Mouse (Mus musculus) brain, adult 10 weeks (tissue): ENCODE measurements around the gene Olfr118. TPM values are rescaled to one million over a fixed set of nuclear protein-coding genes. Genes with fewer than 3 reads are reported as not detected.

ENCODE experiments used
- polyA plus RNA-seq: library from polyadenylated mRNA; stranded (reverse); fragments of 350-450 nt; fragmentation: Illumina TruSeq; extraction: RNeasy Lipid Tissue Mini Kit (QIAGEN cat#74804); gene quantifications from one replicate; pipeline ENCODE4 v1.2.3, GENCODE M21; 2015; ENCODE audit warnings: low read depth, low replicate concordance

Olfr118 gene
- not detected for polyA plus RNA-seq

DNA sequence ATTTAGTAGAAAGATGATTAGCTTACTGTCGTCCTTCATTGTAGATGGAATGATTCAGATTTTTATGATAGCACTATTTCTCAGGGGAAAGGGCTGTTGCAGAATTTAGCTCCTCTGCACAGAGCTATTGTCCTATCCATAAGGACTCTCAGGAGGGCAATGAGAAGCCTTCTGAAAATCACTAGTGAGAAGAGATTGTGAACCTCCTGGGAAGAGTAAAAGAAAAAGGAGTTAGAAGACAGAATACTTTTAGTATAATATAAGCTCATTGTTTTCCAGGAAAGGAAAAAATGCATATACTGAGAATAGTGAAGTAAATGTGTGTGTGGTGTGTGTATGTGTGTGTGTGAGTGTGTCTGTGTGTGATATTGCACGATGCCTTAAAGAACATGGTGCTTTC is at the start of gene Olfr118:
Olfr118 (plus strand) TSS at position 301 of the 400 bp plus-strand sequence.

DNA sequence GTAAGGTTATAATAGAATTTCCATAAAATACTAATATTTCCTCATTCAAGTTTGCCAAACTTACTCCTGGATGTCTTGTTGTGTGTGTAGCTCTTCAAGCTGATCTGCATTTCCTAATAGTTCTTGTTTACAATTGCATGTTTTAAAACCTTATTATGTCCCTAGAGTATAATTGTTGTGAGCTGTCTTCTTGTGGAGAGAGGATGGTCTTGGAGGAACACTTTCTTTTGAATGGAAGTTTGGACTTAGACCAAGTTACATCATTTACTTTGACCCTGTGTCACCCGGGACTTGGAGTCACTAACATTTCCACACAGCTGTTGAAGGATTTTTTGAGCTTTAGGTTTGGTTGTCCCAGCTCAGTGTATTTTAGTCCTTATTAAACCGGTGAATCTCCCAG is 39.8 kb upstream of the Olfr118 start, which contains the start of the genes Olfr115 and Olfr116:
Olfr115 (minus strand) TSS at position 101 of the 400 bp plus-strand sequence.
Olfr116 (minus strand) TSS at position 191 of the 400 bp plus-strand sequence.

GRCm38 (mm10) chr17:37663682-37664081 is 3.1 kb upstream of the Olfr118 start, which contains the start of gene Olfr117:
TSS of gene Olfr117 (minus strand) at chr17:37663782.

GRCm38 (mm10) chr17:37696264-37696663 is 29.5 kb downstream of the Olfr118 start, which contains the start of gene Olfr119:
TSS of gene Olfr119 (plus strand) at chr17:37696564.

DNA sequence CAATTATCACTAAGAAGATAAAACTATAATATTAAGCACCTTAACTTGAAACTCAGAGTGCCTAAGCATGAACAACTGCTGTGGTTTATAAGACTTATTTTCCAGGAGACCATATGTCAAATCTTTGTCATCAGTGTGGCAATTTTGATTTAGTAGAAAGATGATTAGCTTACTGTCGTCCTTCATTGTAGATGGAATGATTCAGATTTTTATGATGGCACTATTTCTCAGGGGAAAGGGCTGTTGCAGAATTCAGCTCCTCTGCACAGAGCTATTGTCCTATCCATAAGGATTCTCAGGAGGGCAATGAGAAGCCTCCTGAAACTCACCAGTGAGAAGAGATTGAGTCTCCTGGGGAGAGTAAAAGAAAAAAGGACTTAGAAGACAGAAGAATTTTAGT is 54.7 kb downstream of the Olfr118 start, which contains the start of gene Olfr120:
Olfr120 (plus strand) TSS at position 301 of the 400 bp plus-strand sequence.

Other genes starting within 250 kb of the Olfr118 start
- not detected for gene Olfr108, start 221.5 kb upstream of the Olfr118 start, polyA plus RNA-seq
- not detected for gene Olfr109, start 208.1 kb upstream of the Olfr118 start, polyA plus RNA-seq
- not detected for gene H2-M2, start 183.4 kb upstream of the Olfr118 start, polyA plus RNA-seq
- gene Olfr110, start 174.5 kb upstream of the Olfr118 start, polyA plus RNA-seq: not detected
- gene Olfr111, start 159.0 kb upstream of the Olfr118 start, polyA plus RNA-seq: not detected
- not detected for gene Olfr112, start 97.5 kb upstream of the Olfr118 start, polyA plus RNA-seq
- gene Olfr113, start 89.3 kb upstream of the Olfr118 start, polyA plus RNA-seq: not detected
- gene Olfr114, start 74.2 kb upstream of the Olfr118 start, polyA plus RNA-seq: not detected
- gene Olfr115, start 39.9 kb upstream of the Olfr118 start, polyA plus RNA-seq: not detected
- not detected for gene Olfr116, start 39.8 kb upstream of the Olfr118 start, polyA plus RNA-seq
- gene Olfr117, start 3.2 kb upstream of the Olfr118 start, polyA plus RNA-seq: not detected
- not detected for gene Olfr119, start 29.6 kb downstream of the Olfr118 start, polyA plus RNA-seq
- not detected for gene Olfr120, start 54.8 kb downstream of the Olfr118 start, polyA plus RNA-seq
- not detected for gene Olfr121, start 81.9 kb downstream of the Olfr118 start, polyA plus RNA-seq
- not detected for gene Olfr122, start 101.6 kb downstream of the Olfr118 start, polyA plus RNA-seq
- not detected for gene Olfr123, start 126.5 kb downstream of the Olfr118 start, polyA plus RNA-seq
- gene Olfr124, start 132.9 kb downstream of the Olfr118 start, polyA plus RNA-seq: not detected
- not detected for gene Olfr125, start 166.0 kb downstream of the Olfr118 start, polyA plus RNA-seq
- gene Olfr126, start 180.5 kb downstream of the Olfr118 start, polyA plus RNA-seq: not detected
- gene Olfr127, start 233.4 kb downstream of the Olfr118 start, polyA plus RNA-seq: not detected